Mouse (Mus musculus) spleen, postnatal 4 days (tissue): Measurements from ENCODE around the gene Prdm2.

Source experiments
- DNase-seq, 2 experiments: peaks; one replicate each; pipeline ENCODE4 v3.0.0; 2022; ENCODE audit warnings: low spot score in 2 of 2

The Prdm2 gene

GRCm38 (mm10) chr4:143154571-143154970, 58.2 kb downstream of the Prdm2 start:
- DNase-seq: no peak

DNA sequence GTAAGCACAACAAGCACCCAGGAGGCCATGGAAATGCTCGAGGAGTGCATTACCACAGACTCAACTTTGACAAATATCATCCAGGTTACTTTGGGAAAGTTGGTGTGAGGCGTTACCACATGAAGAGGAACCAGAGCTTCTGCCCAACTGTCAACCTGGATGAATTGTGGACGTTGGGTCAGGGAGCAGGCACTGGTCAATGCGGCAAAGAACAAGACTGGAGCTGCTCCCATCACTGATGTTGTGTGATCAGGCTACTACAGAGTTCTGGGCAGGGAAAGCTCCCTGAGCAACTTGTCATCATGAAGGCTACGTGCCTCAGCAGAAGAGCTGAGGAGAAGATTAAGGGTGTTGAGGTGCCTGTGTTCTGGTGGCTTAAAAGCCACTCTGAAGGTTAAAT, 60.2 kb downstream of the Prdm2 start:
- no peak for DNase-seq

DNA sequence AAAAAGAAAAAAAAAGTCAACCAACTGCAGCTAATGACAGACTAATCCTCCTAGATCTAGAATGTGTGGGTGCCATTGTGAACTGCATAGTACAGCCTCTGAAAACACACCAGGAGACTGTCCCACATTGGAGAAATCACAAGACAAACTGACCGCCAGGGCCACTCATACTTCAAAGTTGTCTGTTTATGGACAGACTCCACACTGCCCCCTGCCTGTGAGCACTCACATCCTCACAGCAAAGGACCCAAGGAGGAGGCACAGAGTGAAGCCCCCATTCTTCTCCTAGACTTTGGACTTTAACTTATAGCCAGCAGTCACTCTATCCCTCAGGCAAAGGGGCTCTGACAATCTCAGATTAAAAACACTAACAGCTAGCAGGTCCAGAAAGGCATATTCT, 61.5 kb downstream of the Prdm2 start:
- DNase-seq: no peak

DNA sequence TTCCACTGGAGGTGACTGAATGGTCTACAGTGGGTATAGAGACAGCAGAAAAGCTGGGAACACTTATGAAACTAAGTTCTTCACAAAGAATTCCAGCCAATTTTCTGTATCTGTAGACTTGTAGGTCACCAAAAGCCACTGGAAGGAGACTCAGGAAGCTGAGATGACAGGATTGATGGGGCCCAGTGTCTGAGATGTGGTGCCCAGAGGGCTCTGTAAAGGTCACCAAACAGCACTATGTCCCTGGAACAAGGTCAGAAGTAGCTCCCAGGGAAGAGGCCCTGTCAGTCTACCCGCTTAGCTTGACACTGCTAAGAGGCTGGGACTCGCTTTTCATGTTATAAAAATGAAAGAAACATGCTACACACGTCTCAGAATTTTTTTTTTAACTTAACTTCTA, 65.1 kb downstream of the Prdm2 start:
- no peak for DNase-seq

- no peak for DNase-seq
Observed at GRCm38 (mm10) chr4:143143615-143144014, 69.2 kb downstream of the Prdm2 start.

- no peak for DNase-seq
Observed at GRCm38 (mm10) chr4:143141645-143142259, 71.0 kb downstream of the Prdm2 start.

GRCm38 (mm10) chr4:143140940-143141339, 71.9 kb downstream of the Prdm2 start:
- no peak for DNase-seq

GRCm38 (mm10) chr4:143132433-143132832, 80.4 kb downstream of the Prdm2 start:
- no peak for DNase-seq

GRCm38 (mm10) chr4:143130441-143130840, 82.4 kb downstream of the Prdm2 start:
- no peak for DNase-seq

- no peak for DNase-seq
Observed at GRCm38 (mm10) chr4:143129261-143129760, 83.5 kb downstream of the Prdm2 start.

DNA sequence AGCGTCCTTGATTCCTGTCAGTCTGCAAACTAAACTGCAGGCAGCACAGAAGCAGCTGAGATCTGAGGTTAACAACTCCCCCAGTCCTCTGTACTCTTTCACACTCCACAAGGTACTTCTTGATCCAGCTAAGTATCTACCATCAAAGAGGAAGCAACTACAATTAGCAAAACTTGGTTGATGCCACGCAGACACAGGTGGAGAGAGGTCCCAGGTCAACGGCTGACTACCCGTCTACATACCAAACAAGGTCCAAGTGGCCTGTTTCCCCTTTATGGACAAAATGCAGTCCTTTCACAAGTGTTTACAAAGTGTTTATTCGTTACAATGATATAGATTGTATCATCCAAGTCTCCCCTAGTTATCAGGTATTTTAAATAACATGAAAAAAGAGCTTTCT, 85.6 kb downstream of the Prdm2 start:
- no peak for DNase-seq

- DNase-seq: no peak
Observed at GRCm38 (mm10) chr4:143126476-143126875, 86.3 kb downstream of the Prdm2 start.

DNA sequence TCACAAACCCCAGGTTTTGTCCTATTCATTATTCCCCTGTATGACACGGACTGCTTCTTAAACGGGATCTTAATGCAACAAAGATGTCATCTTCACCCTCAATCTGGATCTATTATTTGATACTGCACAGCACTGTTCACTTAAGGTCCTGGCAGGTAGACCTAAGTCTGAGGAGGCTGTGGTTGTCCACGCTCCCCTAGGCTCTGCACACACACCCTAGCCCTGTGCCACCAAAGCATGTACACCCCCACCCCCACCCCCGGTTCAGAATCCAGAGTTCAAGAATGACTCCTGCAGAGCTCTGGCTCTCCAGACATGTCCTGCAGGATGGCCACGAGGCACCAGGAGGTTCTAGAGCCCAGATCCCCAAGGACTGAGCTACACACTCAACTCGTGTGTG, 87.5 kb downstream of the Prdm2 start:
- DNase-seq: no peak

DNA sequence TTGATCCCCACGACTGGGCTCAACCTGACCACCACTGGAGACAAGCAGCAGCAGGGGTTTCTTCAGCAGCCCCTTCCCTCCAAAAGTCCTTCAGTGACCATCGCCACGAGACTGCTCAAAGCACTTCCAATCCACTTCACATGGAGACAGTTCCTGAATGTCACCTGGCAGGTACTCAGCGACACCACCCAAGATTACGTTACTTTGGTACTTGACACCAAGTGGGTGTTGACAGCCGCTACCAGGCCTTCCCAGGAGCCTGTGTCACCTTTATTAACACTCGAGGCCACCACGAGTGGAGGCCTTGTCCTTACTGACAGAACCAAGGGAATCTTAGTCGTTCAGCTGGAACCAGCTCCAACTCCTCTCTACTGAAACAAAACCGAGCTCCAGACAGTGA, 89.8 kb downstream of the Prdm2 start:
- DNase-seq: no peak

DNA sequence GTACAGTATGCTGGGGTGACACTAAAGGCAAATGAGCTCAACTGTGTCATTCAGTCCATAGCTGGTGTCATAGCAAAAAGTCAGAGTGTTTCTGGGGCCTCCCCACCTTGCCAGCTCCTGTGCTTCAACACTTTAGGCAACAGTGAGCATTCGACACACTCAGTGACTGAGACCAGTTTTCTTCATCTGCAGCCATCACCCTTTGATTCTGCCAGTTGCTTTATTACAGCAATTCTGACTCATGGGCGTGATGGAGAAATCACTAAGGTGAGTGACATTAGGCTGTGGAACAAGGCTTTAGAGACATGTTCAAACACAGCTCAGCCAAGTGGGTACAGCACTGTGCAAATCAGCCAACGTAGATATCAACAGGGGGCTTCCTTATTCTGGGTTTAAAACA, 91.6 kb downstream of the Prdm2 start:
- DNase-seq: no peak

GRCm38 (mm10) chr4:143120008-143120407, 92.8 kb downstream of the Prdm2 start:
- DNase-seq: no peak

DNA sequence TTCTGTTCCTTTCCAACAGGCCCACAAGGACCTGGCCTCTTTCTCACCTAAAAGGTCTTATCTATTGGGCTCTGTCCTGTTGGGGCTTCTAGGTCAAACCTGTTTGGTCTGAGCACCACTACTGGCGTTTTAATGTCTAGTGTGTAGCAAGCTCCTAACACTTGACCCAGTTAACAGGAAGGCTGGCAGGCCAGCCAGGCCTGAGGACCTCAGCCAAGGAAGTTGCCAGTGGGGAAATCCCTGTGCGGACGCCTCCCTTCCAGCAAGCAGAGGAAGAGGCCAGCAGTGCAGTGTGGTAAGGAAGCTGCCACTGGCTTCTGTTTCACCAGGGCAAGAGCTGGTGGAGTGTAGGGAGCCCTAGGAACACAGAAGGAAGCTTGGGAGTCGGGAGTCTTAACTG, 94.0 kb downstream of the Prdm2 start:
- DNase-seq: peak in 1 of 2 experiments; percentile 38

DNA sequence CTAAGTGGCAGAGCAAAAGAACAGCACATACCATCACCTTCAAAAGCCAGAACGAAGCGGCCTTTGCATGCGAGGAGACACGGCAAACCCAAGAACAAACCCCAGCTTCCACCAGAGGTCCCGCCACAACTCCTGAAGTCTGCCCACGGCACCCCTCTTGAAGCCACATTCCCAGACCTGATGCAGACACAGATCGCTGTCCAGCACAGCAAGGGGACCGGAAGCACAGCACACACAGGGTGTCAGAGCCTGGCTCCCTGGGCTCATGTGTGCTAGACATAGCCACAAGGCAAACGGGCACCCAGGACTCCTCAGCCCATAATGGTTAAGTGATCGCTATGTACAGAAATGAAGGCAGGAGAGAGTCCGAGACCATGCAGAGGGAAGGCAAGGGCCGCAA, 96.9 kb downstream of the Prdm2 start:
- DNase-seq: no peak

DNA sequence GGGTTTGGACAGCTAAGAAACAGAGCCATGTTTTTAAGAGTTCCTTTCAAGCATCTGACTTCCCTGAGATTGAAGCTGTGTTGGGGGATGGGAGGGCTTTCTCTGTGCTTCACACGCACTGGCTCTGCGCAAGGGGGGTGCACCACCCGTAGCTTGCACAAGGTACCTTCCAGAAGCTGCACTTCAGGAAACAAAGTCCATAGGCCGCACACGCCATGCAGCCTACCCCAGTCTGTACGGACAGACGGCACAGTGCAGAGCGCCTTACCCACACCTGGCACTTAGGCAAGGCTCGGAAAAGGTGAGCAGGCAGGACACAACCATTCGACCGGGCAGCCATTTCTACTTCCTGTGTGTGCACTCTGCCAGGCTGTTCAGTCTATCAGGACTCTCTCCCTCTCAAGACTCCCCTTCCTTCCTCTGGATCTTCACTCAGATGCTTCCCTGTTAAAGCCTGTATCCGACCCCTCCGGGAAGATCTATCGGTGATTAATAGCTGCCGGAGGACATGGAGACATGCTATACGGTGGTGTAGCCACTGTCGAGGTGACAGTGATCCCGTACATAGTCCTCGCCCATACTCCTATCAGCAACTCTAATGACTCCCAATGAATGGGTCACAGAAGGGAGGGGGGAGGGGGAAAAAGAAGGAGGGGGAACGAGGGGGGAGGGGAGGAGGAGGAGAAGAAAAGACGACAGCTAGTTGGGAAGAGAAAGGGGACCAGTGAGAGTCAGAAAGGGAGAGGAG, 98.4 kb downstream of the Prdm2 start:
- DNase-seq: no peak

DNA sequence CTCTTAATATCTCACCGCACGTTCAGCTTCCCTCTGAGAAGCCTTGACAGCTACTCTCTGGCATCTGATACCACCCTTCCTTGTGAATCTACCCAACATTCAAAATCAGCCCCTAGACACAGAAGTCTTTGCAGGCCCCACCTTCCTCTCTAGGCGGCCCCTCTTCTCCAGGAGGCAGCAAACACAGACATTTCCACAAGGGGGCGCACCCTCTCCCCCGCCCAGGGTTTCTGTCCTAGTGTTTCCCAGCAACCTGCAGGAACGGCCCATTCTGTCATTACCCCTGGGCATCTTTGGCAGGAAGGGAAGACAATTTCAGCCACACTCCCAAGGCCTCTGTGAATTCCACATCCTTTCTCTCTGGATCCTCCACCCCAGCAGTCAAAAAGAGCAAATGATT, 99.8 kb downstream of the Prdm2 start:
- DNase-seq: peak; percentile 59 to 85

GRCm38 (mm10) chr4:143112439-143112838, 100.4 kb downstream of the Prdm2 start:
- no peak for DNase-seq

DNA sequence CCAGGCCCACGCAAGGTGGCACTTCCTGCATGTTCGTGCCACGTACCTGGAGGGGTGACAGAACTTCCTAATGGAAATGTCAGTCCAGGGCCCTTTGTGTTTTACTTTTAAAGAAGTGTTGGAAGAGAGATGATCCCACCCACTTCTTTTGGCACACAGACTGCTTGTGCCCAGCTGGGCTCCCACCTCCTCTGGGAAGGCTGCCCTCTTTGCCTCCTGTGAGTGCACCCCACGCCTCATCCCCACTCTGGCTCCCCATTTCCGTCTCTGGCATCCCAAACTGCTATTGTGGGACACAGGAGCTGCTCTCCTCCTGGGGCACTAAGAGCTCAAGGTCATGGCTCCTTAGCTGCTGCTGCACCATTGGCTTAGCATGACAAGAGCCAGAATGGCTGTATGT, 100.9 kb downstream of the Prdm2 start:
- DNase-seq: no peak

GRCm38 (mm10) chr4:143108552-143108951, 104.2 kb downstream of the Prdm2 start:
- no peak for DNase-seq
